Mouse (Mus musculus): ENCODE results near the gene Gm17581.

The Gm17581 gene

GRCm38 (mm10) chr2:155694564-155694963, 41.1 kb downstream of the Gm17581 start:
- no peak for ATAC-seq (ENCODE audit: insufficient number of reproducible peaks, low FRiP score, low TSS enrichment)

GRCm38 (mm10) chr2:155693136-155693535, 42.5 kb downstream of the Gm17581 start:
- ATAC-seq (ENCODE audit: insufficient number of reproducible peaks, low FRiP score, low TSS enrichment): no peak

GRCm38 (mm10) chr2:155691723-155692493, 43.8 kb downstream of the Gm17581 start, which contains the start of gene Trpc4ap:
Gene Trpc4ap (minus strand): TSS chr2:155692384.
- peak; percentile 93 for ATAC-seq (ENCODE audit: insufficient number of reproducible peaks, low FRiP score, low TSS enrichment)

GRCm38 (mm10) chr2:155691336-155691722, 44.3 kb downstream of the Gm17581 start:
- no peak for ATAC-seq (ENCODE audit: insufficient number of reproducible peaks, low FRiP score, low TSS enrichment)

GRCm38 (mm10) chr2:155689211-155689610, 46.5 kb downstream of the Gm17581 start:
- ATAC-seq (ENCODE audit: insufficient number of reproducible peaks, low FRiP score, low TSS enrichment): no peak

GRCm38 (mm10) chr2:155687746-155688145, 47.9 kb downstream of the Gm17581 start:
- no peak for ATAC-seq (ENCODE audit: insufficient number of reproducible peaks, low FRiP score, low TSS enrichment)

GRCm38 (mm10) chr2:155686572-155686971, 49.1 kb downstream of the Gm17581 start:
- no peak for ATAC-seq (ENCODE audit: insufficient number of reproducible peaks, low FRiP score, low TSS enrichment)
